Mouse (Mus musculus): Measurements from ENCODE around the gene Orc5. TPM values are rescaled to one million over a fixed set of nuclear protein-coding genes. Genes with fewer than 3 reads are reported as not detected.
"Not testable (repeated sequence)": the region's sequence is repeated elsewhere in the genome, so short reads cannot be mapped to it uniquely, and the experiment has no call there.

The Orc5 gene
- polyA plus RNA-seq, 1 experiment = 0.83 TPM

DNA sequence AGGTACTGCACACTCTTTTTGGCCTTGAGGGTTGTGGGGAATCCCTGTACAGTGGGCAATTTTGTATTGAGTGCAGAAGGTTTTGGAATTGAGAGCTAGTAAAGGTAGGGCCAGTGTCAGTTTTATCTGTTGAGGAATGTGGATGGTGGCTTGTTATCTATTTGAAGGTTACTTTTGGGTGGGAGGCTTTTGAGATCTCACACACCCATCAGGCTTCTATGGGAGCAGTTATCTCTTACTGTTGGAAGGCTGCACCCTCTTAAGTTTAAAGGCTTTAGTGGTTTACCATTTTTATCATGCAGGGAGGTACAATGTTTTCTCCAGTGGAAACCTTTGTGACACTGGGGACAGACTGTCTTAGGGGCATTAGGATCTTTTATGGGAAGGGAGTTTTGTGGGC lies 4.9 kb downstream of the Orc5 start:
- TF ChIP-seq FLI1 (IDR thresholded peaks at IDR 0.05; ENCODE audit: low read length) (no peak), GATA1 (IDR thresholded peaks at IDR 0.05; ENCODE audit: borderline replicate concordance, low read length) (no peak)
- H3K4me1 ChIP-seq = peaks cover 30% of the 10 kb centered on the region
- no peaks in the 10 kb centered on the region for H3K27me3 ChIP-seq (replicated peaks)
- H3K9me3 ChIP-seq = 0 out of 2 replicates have a peak, but pooled peaks cover 3% of the 10 kb centered on the region
- H3K4me3 ChIP-seq (replicated peaks) = no peak overlapping the region
- H3K36me3 ChIP-seq (replicated peaks; ENCODE audit: low read length) = peaks cover 74% of the 10 kb centered on the region

DNA sequence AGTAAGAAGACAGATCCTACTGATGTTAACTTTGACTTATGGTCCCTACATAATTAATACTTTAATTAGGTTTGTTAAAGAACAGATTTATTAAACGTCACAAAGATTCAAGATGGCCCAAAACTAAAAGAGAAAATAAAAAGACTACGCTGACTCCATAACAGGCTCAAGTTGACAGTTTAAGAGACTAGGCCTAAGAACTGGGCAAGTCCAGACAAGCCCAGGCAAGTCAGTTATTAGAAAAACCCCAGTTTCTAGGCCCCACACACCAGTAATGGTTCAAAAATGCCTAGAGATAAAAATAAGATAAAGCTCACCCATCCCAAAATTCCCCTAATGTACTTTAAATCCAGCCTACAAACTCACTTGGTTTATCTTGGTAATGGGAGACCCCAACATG lies 7.6 kb downstream of the Orc5 start:
- 0 out of 2 replicates have a peak, but pooled peaks cover 3% of the 10 kb centered on the region for H3K9me3 ChIP-seq
- peaks cover 25% of the 10 kb centered on the region for H3K4me1 ChIP-seq
- TF ChIP-seq GATA1 (IDR thresholded peaks at IDR 0.05; ENCODE audit: borderline replicate concordance, low read length) (no peak), FLI1 (IDR thresholded peaks at IDR 0.05; ENCODE audit: low read length) (no peak)
- H3K36me3 ChIP-seq (replicated peaks; ENCODE audit: low read length) = peaks cover 91% of the 10 kb centered on the region
- no peak overlapping the region for H3K4me3 ChIP-seq (replicated peaks)
- H3K27me3 ChIP-seq (replicated peaks) = no peaks in the 10 kb centered on the region

DNA sequence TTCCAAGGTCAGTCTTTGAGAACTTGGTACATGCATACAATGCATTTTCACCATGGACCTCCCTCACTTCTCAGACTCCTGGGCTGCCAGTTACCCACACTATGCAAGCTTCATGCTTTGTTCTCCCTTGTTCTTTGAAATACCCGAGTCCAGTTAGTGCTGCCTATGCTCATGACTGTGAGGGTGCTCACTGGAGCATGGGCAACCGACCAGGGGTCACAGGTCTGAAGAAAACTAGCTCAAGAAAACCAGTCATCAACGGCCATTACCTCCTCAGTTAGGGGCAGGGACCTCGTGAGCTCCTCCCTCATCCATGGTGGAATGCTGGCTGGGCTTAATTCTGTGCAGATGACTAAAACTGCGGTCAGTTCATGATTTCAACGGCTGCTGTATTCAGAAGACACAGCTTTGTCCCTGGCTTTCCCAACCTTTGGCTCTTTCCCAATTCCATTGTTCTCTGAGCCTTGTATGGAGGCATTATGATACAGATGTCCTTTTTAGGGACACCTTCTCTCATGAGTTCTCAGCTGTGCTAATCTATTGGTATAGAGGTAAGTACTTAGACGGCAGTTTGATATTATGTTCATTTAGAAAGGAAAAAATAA lies 11.1 kb downstream of the Orc5 start:
- no peaks in the 10 kb centered on the region for H3K27me3 ChIP-seq (replicated peaks)
- TF ChIP-seq FLI1 (IDR thresholded peaks at IDR 0.05; ENCODE audit: low read length) = no peak
- no peak for TF ChIP-seq GATA1 (IDR thresholded peaks at IDR 0.05; ENCODE audit: borderline replicate concordance, low read length)
- peaks cover 15% of the 10 kb centered on the region; the same call in 1 of the 2 replicates for H3K4me1 ChIP-seq
- 0 out of 2 replicates have a peak, but pooled peaks cover 3% of the 10 kb centered on the region for H3K9me3 ChIP-seq
- H3K4me3 ChIP-seq (replicated peaks) = no peak overlapping the region
- H3K36me3 ChIP-seq (replicated peaks; ENCODE audit: low read length) = peaks cover 89% of the 10 kb centered on the region

DNA sequence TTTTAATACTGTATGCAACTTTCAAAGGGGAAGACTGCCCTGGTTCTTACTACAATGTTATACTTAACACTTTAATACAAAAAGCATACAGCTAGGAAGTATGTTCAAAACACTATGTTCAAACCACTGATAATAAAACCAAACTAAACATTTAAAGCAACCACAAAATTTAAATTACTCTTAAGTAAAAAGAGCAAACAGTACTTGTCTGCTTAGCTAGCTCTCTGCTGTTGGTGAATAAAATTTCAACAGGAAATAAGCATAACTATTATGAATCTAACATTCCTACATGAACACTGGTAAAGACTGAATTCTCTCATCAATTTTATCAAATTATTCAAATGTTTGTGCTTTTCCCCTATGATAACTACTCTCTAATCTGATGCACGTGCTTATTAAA lies 13.5 kb downstream of the Orc5 start:
- Histone ChIP-seq H3K4me1 (peaks cover 13% of the 10 kb centered on the region; the same call in 1 of the 2 replicates), H3K9me3 (no peaks in the 10 kb centered on the region), H3K27me3 (replicated peaks) (no peaks in the 10 kb centered on the region), H3K36me3 (replicated peaks; ENCODE audit: low read length) (peaks cover 78% of the 10 kb centered on the region), H3K4me3 (replicated peaks) (no peak overlapping the region)
- TF ChIP-seq FLI1 (IDR thresholded peaks at IDR 0.05; ENCODE audit: low read length) (no peak), GATA1 (IDR thresholded peaks at IDR 0.05; ENCODE audit: borderline replicate concordance, low read length) (no peak)

DNA sequence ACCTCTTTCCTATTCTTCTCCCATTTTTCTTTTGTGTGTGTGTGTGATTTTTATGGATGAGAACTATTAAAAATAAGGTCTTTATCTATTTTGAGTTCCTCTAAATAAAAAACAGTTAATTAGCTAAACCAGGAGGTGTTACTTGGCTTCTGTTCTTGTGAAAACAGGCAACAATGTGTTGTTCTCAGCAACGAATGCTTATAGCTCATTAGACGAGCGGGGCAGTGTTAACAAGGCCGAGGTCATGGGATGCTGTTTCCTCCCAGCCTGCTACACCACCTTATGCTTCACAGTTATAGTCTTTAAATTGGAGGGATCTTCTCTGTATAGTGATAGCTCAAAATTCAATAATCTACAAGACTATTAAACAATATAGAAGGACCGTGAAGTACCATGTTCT lies 17.7 kb downstream of the Orc5 start:
- TF ChIP-seq FLI1 (IDR thresholded peaks at IDR 0.05; ENCODE audit: low read length) (no peak), GATA1 (IDR thresholded peaks at IDR 0.05; ENCODE audit: borderline replicate concordance, low read length) (no peak)
- Histone ChIP-seq H3K4me1 (peaks cover 10% of the 10 kb centered on the region), H3K9me3 (no peaks in the 10 kb centered on the region), H3K36me3 (replicated peaks; ENCODE audit: low read length) (peaks cover 75% of the 10 kb centered on the region), H3K27me3 (replicated peaks) (no peaks in the 10 kb centered on the region), H3K4me3 (replicated peaks) (no peak overlapping the region)

DNA sequence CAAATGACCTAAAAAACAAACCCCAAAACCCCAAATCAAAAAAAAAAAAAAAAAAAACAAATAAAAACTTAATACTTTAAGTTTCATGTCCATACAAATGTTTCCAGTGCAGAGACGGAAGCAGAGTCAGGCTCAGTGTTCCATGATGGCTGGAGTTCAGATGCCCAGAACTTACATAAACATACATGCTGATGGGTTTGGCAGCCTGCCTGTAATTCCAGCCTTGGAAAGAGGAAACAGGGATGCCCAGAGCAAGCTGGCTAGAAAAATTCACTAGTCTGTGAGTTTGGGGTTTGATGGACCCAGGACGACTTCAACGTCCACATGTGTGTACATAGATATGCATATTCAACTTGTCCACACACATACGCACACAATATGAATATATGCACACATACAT lies 27.6 kb downstream of the Orc5 start:
- Histone ChIP-seq H3K4me1 (no peaks in the 10 kb centered on the region), H3K9me3 (no peaks in the 10 kb centered on the region), H3K4me3 (replicated peaks) (no peak overlapping the region), H3K36me3 (replicated peaks; ENCODE audit: low read length) (peaks cover 92% of the 10 kb centered on the region), H3K27me3 (replicated peaks) (no peaks in the 10 kb centered on the region)
- TF ChIP-seq FLI1 (IDR thresholded peaks at IDR 0.05; ENCODE audit: low read length) (no peak), GATA1 (IDR thresholded peaks at IDR 0.05; ENCODE audit: borderline replicate concordance, low read length) (no peak)

DNA sequence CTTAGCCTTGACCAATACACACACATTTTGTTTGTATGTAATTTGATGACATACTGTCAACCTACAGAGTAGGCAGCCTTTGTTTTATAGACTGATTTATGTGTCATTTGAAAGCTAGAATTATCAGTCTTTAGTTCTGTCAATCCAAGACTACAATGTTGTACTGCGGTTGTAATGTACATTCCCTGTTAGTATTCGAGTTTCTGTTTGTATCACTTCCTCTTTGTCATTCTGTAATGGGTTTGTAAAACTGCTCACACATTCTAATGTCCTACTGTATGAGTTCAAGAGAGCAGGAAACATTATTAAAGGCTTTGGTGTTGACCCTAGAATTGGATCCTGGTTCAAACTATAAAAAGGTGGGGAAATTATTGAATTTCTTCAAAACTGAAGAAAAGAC lies 30.5 kb downstream of the Orc5 start:
- no peaks in the 10 kb centered on the region for H3K27me3 ChIP-seq (replicated peaks)
- H3K4me1 ChIP-seq = no peaks in the 10 kb centered on the region
- no peak overlapping the region for H3K4me3 ChIP-seq (replicated peaks)
- H3K9me3 ChIP-seq = no peaks in the 10 kb centered on the region
- no peak for TF ChIP-seq GATA1 (IDR thresholded peaks at IDR 0.05; ENCODE audit: borderline replicate concordance, low read length)
- no peak for TF ChIP-seq FLI1 (IDR thresholded peaks at IDR 0.05; ENCODE audit: low read length)
- H3K36me3 ChIP-seq (replicated peaks; ENCODE audit: low read length) = peaks cover 77% of the 10 kb centered on the region

DNA sequence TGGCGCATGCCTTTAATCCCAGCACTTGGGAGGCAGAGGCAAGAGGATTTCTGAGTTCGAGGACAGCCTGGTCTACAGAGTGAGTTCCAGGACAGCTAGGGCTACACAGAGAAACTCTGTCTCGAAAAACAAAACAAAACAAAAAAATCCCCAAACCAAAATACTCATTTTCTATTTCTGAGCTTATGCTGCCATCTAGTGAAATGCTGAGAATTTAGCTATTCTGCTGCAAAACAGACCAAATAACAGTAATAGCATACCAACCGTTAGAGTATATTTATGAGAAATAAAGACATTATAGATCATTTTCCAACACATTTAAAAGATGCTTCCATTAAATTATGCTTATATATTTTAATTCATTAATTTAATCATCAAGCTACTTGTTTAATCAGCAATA lies 34.5 kb downstream of the Orc5 start:
- H3K27me3 ChIP-seq (replicated peaks); H3K4me1 ChIP-seq; H3K4me3 ChIP-seq (replicated peaks); H3K9me3 ChIP-seq: not testable (repeated sequence)
- H3K36me3 ChIP-seq (replicated peaks; ENCODE audit: low read length) = peaks cover 51% of the 10 kb centered on the region

DNA sequence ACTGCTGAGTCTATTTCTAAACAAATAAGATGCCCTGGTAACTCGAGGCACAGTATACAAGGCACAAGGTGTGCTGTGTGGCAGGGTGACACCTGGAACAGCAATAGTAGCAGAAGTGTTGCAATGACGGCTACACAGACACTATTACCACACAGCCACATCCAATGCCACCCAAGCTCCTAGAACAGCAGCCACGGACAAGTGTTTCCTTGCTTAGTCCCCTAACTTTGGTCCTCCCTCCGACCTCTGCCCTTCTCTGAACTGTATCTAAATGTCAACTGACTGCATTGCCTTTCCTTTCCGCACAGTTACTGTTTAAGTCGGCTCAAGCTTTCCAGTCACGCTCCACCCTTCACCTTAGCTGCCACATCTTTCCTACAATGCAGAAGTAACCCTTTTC lies 36.0 kb downstream of the Orc5 start:
- not testable (repeated sequence) for H3K9me3 ChIP-seq; H3K27me3 ChIP-seq (replicated peaks); H3K4me3 ChIP-seq (replicated peaks); H3K4me1 ChIP-seq
- peaks cover 45% of the 10 kb centered on the region for H3K36me3 ChIP-seq (replicated peaks; ENCODE audit: low read length)

DNA sequence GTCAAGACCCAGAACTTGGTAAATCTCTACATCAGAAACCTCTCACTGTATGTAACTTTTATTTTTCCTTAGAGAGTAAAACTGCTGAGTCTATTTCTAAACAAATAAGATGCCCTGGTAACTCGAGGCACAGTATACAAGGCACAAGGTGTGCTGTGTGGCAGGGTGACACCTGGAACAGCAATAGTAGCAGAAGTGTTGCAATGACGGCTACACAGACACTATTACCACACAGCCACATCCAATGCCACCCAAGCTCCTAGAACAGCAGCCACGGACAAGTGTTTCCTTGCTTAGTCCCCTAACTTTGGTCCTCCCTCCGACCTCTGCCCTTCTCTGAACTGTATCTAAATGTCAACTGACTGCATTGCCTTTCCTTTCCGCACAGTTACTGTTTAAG lies 37.6 kb downstream of the Orc5 start:
- not testable (repeated sequence) for H3K27me3 ChIP-seq (replicated peaks); H3K9me3 ChIP-seq; H3K4me3 ChIP-seq (replicated peaks); H3K4me1 ChIP-seq
- H3K36me3 ChIP-seq (replicated peaks; ENCODE audit: low read length) = peaks cover 44% of the 10 kb centered on the region

DNA sequence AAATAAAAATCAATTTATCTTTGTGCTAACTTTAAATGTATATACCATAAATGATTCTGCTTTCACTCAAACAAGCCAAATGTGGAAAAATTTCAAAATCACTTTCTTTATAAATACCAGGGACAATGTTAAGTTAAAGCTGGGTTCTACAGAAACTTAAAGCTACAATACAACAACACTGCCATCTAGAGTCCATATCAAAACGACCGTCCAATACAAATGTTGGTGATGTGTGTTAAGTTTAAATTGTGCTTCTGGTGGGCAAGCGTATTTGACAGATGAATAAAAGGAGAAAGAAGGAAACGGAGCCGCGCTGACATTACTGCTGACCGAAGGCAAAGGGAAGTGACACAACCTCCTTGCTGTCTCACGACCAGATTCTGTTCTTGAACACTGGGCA lies 38.4 kb downstream of the Orc5 start:
- Histone ChIP-seq H3K4me3 (replicated peaks) (no peak overlapping the region), H3K9me3 (no peaks in the 10 kb centered on the region), H3K36me3 (replicated peaks; ENCODE audit: low read length) (peaks cover 45% of the 10 kb centered on the region), H3K4me1 (peaks cover 7% of the 10 kb centered on the region), H3K27me3 (replicated peaks) (no peaks in the 10 kb centered on the region)
- no peak for TF ChIP-seq FLI1 (IDR thresholded peaks at IDR 0.05; ENCODE audit: low read length)
- no peak for TF ChIP-seq GATA1 (IDR thresholded peaks at IDR 0.05; ENCODE audit: borderline replicate concordance, low read length)

Measured in megakaryocyte, embryonic 14.5 days (primary cell).